Mouse (Mus musculus): ENCODE measurements around the gene Fmc1.
A peak's percentile ranks its signal among the peaks of the same experiment; 100 is the strongest.
"Not testable (repeated sequence)": the region's sequence is repeated elsewhere in the genome, so short reads cannot be mapped to it uniquely, and the experiment has no call there.

The Fmc1 gene

DNA sequence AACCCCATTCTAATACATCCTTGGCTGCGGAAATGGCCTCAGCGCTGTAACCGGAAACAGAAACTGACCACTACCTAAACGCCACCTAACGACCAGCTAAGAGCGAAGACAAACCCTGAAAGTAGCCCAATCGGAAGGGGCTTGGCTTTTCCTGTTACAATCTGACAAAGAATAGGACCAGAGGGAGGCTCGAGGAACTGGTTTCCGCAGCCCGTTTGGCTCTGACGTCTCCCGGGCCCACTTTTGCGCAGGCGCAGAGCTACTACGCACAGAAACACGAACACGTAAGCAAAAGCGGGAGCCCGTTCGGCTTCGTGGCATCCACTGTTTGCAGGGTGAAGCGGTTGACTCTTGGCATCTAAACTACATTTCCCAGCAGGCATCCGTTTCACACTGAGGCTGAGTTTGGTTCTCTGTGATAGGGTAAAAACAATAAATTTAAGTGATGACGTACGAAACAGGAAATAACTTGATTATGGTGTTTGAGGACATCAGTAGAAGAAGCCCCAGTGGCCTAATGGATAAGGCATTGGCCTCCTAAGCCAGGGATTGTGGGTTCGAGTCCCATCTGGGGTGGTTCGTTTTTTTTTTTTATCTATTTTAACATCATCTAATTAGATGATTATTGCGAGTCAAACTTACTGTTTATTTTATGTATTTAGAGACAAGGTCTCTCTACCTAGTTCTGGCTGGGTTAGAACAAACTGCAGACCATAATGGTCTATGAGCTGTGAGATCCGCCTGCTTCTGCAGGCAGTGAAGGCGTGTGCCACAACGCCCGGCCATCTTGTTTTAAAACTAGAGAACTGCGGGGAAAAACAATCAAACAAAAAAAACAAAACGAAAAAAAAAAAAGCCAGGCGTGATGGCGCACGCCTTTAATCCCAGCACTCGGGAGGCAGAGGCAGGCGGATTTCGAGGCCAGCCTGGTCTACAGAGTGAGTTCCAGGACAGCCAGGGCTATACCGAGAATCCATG lies at the start of gene Fmc1:
Fmc1 (plus strand) TSS at position 75 of the 978 bp plus-strand sequence.
- DNase-seq = peak; percentile 98

DNA sequence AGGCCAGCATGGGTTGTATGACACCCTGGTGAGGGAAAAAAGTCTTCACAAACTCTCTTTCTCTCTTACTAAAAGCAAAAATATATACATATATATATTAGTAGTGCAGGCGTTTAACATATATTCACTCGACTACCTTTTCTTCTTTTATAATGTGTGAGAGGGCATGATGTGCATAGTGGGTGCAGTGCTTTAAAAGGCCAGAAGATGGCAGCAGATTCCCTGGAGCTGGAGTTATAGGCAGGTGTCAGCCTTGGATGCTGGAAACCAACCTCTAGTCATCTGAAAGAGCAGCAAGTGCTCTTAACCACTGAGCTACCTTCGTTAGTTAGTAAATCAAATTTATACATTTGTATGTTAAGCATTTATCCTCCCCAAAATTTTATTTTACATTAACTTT lies 40.8 kb upstream of the Fmc1 start:
- peak; percentile 75 for DNase-seq

DNA sequence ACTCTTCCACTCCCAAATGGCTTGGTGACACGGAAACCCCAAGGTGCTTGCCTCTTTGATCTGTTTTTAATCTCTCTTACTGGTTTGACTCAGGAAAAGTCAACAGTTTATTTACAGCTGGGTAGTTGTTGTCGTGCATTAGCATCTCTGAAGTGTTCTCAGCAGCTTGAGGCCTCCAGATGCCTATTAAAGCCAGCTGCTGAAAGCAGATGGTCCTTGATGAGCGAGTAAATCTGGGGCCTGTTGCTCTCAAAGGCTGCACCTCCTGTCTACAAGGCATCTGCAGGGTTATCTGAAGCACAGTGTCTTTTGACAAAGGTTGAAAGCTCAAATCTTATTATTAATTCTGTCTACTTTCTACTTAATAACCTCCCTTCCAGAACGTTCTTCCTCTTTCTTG lies 37.7 kb upstream of the Fmc1 start:
- no peak for DNase-seq

DNA sequence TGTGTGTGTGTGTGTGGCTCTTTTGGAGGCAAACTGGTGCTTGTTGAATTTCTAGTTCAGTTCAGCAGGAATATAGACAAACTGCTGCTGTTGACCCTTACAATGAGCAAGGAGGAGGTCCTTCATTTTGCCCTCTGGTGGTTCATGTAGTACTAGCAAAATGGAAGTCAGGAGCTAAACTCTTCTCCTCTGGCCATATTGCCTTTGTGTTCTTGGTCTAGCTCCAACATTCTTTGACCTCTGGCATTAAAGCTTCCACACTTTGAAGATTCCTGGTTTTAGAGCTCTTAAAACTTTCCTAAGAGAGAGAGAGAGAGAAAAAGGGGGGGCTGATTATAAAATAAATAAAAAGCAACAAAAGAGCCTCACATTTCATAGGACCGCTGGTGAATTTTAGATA lies 21.2 kb upstream of the Fmc1 start:
- DNase-seq = no peak

DNA sequence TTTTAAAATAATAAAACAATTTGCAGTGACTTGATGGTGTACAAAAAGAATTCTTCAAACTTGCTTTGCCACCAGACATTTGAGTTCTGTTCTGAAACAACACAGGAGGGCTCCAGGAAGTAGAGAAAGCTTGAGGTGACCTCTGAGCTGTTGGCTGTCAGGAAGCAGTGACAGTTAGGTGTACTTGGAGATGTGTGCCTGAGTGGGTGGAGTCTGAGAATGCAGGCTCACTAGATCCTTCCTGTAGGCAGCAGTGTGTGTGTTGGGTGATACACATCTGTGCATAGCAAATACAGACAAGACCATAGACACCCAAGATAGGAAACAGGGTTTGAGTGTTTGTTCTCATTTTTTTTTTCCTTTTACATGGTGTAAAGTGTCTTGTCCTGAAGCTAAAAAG lies 20.5 kb upstream of the Fmc1 start:
- no peak for DNase-seq

DNA sequence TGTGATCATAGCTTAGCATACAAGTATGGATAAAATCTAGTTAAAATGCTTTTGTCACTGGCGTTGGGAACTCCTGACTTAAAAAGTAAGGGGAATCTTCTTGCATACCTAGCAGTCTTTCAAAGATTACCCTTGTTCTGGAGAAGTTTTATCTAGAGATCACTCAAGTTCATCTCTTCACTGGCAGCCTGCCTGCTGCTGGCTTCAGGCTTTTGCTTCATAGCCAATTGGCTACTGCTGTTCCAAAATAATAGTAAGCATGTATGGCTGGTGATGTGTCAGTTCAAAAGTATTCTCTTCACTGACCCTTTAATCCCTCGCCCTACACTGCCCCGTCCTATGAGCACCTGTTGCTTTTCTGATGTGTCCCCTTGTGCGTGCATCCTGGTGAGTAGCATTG lies 18.1 kb upstream of the Fmc1 start:
- DNase-seq = no peak

DNA sequence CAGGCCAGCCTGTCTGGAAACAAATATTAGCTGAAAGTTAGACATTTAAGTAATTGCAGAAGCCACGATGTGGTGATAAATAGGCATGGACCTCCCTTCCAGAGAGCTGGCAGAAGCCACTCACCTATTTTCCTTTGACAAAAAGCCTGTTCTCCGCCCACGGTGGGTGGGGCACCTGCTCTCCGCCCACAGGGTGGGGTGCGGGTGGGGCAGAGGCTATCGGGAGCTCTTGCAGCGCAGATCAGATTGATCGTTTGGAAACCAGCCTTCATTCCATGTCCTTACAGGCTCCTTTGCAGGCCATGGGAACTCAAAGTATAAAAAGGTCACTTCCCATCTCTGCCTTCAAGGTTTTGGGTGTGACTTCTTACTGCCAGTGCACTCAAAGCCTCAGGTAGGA lies 9.5 kb upstream of the Fmc1 start:
- peak; percentile 42 for DNase-seq

DNA sequence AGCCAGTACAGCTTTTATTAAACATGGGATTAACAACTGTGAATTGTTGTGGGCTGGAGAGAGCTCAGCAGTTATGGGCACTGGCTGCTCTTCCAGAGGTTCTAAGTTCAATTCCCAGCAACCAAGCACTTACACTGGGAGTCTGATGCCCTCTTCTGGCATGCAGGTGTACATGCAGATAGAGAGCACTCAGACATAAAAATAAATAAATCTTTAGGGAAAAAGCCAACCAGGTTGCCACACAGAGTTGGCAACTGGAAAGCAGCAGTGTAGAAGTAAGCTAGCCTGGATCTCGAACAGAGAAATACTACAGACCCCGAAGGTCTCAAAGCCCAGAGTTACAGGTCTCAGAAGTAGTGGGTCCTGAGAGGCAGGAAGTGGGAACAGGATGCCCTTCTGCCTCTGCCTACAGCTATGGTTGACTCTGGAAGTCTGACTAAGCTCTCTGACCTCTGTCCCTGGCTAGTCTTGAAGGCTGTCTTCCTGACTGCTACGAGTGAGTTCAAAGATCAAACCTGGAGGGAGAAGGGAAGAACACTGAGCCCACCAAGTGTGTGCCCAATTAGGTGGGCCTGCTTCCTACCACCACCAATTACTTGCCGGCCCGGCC lies 2.0 kb upstream of the Fmc1 start:
- peak; percentile 66 for DNase-seq

DNA sequence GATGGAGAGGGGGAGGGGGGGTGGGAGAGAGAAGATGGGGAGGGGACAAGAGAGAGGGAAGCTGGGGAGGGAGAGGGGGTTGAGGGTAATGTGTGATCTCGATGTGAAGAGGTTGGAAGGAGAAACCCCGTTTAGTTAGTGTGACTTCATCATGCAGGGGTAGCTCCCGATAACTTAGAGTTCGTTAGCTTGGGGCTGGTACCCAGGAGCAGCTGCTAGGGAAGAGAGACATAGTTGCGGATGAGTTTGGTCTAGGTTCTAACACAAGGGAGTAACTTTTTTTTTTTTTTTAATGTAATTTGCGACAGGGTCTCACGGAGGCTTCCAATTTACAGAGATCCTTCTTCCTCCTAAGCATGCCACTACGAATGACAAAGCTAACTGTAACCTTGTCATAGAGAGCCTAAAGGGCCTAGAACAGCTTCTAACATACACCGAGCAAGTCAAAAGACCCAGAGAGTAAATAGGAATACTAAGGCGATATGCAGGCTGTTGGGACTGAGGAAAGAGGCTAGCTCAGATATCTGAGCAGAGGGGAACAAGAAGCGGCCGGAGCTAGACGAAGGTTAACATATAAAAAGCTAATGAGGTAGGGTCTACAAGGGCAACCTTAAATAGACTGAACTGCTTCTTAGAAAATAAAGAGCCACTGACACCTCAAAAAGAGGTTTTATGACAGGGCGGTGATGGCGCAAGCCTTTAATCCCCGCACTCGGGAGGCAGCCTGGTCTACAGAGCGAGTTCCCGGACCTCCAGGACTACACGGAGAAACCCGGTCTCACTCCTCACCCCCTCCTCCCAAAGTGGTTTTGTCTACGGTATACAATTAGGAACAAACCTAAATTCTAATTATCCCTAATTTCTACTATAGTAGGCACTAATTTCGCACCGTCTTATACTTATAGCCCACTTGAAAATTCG lies 542 bp upstream of the Fmc1 start:
- DNase-seq = peak; percentile 9

DNA sequence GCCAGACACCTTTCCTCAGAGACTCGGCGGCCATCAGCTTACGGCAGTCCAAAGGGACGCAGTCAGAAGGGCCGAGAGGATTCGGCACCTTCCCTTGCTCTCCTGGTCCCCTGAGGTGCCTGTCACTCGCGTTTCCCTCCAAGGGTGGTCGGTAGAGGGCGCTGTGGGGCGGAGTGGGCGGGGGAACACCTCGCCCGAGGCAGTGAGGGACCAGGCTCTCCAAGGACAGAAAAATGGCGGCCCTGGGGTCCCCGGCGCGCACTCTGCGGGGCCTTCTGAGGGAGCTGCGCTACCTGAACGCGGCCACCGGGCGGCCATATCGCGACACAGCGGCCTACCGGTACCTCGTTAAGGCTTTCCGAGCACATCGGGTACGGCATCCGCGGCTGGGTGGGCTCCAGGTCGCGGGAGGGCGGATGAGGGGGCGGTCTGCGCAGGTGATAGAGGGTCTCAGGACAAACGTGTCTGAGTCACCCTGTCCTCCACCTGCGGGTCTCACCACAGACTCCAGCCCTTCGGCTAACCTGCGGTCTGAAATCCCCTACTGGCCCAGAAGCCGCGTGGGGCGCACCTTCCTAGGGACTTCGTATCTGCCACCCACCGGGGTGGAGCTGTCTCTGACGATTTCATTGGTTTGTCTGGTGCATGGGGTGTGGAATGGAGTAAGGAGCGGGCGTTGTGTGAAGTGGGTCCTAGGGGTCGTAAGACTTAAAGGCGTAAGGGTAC lies 1.5 kb downstream of the Fmc1 start:
- DNase-seq = peak; percentile 97

DNA sequence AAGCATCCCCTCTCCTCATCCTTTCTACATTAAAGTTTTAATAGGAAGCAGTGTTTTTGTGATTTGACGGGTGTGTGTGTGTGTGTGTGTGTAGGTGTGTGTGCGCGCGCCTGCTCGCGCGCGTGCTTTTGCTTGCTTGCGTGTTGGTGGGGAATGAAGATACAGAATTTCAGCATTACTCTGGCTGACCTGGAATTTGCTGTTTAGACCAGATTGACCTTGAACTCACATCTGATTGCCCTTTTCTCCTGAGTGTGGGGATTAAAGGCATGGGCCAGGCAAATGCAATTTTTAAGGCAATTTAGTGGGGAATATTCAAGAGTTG lies 2.0 kb downstream of the Fmc1 start:
- no peak for DNase-seq

DNA sequence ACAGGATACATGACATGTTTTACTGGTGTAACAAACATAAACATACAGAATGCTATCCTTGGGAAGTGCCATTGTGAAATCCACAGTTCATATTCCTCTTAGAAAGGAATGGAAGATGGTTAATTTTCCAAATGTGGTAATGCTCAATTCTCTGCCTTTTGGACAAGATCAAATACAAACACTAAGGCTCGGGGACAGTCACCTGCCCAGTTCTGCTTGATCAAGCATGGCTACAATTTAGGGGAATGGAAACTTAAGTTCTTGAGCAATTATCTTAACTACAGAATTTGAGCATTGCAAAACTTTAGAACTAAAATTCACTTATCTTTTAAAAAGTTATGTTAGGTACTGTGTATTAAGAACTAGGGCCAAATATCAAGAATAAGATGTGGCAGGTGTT lies 2.5 kb downstream of the Fmc1 start:
- no peak for DNase-seq

DNA sequence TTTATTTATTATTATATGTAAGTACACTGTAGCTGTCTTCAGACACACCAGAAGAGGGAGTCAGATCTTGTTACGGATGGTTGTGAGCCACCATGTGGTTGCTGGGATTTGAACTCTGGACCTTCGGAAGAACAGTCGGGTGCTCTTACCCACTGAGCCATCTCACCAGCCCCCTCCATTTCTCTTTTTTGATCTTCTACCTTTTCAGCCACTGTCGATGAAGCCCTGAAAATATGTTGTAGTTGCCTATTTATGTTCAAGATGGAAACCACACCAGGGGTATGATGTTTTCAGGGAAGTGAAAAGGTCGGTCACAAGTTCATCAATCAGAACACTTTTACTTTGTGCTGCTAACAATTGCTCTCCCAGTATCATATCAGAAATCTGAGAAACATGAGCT lies 10.8 kb downstream of the Fmc1 start:
- not testable (repeated sequence) for DNase-seq

DNA sequence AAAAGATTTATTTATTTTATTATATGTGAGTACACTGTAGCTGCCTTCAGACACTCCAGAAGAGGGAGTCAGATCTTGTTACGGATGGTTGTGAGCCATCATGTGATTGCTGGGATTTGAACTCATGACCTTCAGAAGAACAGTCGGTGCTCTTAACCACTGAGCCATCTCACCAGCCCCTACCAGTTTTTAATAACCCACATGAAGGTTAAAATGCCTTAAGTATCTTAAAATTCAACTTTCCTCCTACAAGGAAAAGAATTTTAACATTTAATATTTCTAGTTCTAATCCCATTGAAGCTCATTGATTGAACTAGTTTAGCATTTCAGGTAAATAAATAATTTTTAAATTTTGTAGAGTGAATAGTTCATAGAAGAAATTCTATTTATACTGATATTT lies 13.7 kb downstream of the Fmc1 start:
- DNase-seq = not testable (repeated sequence)

DNA sequence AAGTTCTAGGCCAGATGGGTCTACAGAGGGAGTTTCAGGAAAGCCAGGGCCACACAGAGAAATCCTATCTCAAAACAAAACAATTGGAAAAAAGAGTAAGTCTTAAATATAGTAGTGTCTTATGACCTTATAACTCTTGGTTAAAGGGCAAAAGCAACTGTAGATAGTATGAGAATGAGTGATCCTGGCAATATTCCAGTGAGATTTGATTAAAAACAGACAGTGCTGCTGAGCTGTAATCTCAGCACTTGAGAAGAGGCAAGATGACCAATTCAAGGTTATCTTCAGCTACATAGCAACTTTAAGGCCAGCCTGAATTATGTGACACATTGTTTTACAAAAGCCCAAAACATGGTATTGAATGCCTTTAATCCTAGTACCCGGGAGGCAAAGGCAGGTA lies 14.4 kb downstream of the Fmc1 start:
- no peak for DNase-seq

DNA sequence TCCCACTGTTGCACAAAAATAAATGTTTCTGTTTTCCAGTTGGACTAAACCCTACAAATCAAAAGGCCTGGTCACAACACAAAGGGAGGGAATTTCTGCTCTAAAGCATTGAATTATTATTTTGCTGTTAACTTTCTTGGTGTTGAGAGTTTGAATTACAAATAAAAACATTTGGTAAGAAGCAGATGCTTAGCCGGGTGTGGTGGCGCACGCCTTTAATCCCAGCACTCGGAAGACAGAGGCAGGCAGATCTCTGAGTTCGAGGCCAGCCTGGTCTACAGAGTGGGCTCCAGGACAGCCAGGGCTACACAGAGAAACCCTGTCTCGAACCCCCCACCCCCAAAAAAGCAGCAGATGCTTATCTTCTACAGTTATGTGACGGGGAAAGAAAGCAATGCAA lies 15.3 kb downstream of the Fmc1 start:
- DNase-seq = not testable (repeated sequence)

DNA sequence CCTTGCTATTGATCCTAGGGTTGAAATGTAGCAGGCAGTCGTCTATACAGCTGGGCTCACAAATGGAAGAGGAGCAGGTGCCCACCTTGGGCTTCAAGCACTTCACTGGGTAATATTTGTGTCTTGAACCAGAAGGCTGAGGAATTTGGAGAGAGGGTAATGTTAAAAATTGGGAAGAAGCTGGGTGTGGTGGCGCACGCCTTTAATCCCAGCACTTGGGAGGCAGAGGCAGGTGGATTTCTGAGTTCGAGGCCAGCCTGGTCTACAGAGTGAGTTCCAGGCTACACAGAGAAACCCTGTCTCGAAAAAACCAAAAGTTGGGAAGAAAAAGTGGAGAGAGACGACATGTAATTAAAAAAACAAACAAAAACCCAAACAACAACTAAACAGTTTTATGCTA lies 16.5 kb downstream of the Fmc1 start:
- DNase-seq = not testable (repeated sequence)

DNA sequence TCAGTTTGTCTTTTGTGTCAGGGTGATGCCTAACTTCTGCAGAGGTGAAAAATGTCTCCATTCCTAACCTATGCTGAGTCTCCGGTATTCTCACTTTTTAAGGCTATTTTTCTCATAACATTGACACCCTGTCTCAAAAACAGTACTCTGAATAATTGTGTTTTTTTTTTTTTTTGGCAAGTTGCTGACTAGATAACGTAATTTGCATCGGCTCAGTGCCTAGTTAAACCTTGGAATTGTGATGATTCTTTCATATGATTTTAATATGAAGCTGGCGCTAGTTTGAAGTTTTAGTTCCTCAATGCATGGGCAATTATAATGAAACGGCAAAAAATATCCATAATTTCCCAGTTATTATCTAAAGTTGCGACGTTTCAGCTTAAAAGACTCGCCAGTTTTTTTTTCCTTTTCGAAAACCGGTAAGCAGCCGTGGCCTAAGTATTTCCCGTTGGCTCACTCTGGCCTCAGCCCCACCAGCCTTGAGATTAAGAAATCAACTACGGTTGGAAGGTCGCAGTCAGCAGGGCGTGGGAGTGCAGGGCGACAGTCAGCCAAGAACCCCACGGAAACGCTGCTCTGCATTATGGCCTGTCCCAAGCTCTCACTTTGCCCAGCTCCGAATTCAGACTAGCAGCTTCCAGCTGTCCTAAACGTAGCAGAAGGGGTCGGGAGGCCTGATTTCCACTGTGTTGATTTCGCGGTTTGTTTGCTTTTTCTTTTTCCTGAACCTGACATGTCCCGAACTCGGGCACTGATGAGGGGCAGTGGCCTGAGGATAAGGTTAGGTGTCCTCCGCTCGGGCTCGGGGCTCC lies 17.2 kb downstream of the Fmc1 start:
- peak; percentile 88 for DNase-seq

DNA sequence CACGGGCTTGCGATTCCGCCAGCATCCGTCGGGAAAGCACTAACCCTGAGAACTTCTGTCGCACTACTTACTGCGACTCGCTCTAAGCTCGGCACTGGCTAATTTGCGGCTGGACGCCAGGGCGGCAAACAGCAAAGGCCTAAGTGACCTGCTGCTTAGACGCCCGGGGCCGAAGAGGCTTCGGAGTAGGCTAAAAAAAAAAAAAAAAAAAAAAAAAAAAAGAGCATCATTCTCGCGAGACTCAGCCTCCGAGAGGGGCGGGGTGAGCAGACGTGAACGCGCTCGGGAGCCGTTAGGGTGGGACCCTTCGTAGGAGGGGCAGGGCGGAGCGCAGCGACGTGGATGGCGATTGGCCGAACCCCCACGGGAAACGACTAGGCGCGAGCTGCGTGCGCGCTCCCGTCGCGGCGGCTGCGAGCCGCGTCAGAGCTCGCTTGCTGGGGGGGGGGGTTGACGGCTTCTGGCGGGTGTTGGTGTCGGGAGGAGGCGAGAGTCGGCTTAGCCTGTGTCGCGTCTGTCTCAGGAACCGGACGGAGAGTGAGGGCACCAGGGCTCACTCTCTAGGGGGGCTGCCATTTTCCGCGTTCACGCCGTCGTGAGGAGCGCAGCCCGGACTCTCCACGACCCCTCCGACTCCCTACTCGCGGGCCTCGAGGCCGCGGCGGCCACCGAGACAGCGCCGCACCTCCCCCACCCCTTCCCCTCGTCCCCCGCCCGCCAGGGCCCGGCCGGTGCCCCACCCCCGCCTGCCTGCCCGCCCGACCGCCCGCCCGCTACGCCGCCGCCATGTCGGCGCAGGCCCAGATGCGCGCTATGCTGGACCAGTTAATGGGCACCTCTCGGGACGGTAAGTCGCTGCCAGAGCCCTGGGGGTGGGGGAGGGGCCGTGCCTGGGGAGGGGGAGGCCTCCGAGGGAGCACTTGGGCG lies 18.0 kb downstream of the Fmc1 start, which contains the start of gene Luc7l2:
Luc7l2 (plus strand) TSS at position 273 of the 927 bp plus-strand sequence.
- peak; percentile 97 for DNase-seq

DNA sequence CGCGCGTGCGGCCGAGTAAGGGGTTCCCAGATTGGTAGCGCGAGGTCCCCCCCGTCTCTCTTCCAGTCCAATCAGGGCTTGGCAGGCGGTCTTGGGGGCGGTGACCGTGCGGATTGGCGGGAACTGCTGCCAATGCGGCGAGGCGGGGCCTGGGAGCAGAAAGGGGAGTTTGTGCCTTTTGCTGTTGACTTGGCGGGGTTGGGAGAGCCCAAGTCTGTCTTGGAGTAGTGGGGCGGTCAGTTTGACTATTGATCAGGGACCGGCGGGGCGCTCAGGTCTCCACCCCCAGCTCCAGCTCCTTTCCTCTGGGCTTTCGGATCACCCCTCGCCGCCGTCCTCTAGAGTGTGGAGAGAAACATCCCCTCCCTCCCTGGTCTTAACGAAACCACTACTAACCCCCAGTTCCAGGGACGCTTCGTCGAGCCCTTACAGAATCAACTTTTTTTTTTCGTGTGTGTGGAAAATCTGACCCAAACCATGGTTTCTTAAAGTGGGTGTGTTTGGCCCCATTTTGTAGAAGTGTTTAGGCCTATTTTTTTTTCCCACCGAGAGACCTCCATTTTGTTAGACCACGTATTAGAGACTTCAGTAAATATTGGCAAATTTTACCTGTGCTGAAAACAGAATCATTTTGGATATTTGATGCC lies 18.8 kb downstream of the Fmc1 start:
- peak; percentile 99 for DNase-seq
